Mouse (Mus musculus): ENCODE measurements around the gene Nap1l5.

DNA sequence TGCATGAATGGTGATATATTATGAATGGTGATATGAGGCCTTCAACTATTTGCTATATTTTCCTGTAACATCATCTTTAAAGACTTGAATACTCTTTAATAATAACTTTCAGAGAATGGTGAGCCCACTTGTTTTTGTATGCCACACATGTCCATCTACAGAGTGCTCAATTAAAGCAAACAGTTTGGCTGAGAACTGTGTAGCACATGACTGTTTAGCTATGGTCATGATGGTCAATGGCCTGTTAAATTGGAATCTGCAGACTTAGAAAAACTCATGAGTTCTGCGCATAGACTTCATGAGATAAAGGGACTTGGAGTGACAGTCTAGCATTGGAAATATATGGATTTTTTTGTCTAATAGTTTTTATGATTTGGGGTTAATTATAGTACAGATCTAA is 43.5 kb upstream of the Nap1l5 start:
- no peak for TF ChIP-seq POLR2A (IDR thresholded peaks at IDR 0.05; ENCODE audit: borderline replicate concordance, extremely low read depth, insufficient read depth, insufficient read length, poor library complexity, severe bottlenecking)
- no peak for TF ChIP-seq CTCF (IDR thresholded peaks at IDR 0.05; ENCODE audit: borderline replicate concordance, extremely low read depth, insufficient read depth, insufficient read length)

Data from brain, embryonic 14.5 days (tissue).